Mouse (Mus musculus): ENCODE measurements around the gene Rbm19.

DNA sequence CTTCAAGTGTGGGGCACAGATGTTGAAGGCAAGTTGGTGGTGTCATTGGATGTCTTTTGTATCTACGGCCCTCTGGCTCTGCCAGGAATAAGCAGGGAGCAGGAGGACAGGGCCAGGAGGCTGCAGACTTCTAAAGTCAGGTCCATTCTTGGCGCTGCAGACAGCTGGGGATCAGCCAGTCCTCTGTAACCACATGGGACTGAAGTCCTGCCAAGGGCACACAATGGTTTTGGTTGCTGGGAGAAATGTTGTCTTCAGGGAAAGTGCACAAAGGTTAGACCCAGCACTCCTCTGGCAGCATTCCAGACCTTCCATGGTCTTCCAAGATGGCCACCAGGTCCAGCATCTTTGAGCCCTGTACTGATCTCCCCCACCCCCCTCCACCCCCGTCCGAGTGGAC, 65.1 kb downstream of the Rbm19 start:
- no peak for TF ChIP-seq GATA1 (IDR thresholded peaks at IDR 0.05; ENCODE audit: low read length)
- TF ChIP-seq TAL1 (IDR thresholded peaks at IDR 0.05; ENCODE audit: low read length), result no peak
